Mouse (Mus musculus) v-Abl transformed pro-B cells (cell line): Measurements from ENCODE around the gene Nhsl2.

Source experiments
- in situ Hi-C, 2 experiments: fragments of 400-800 bp; cut with MboI; formaldehyde crosslinking; loops; one replicate each; pipeline ENCODE4 v1.15.1; 2025; ENCODE audit not compliant: unreplicated experiment in 2 of 2

The Nhsl2 gene

GRCm38 (mm10) chrX:102035671-102036070, 186.5 kb downstream of the Nhsl2 start:
- in situ Hi-C loops = loop anchor here in 1 of 2 experiments (25.0 kb wide), 1 partner anchor 1377 kb away; the partner anchor contains the start of genes Gm26992 and Tsx

DNA sequence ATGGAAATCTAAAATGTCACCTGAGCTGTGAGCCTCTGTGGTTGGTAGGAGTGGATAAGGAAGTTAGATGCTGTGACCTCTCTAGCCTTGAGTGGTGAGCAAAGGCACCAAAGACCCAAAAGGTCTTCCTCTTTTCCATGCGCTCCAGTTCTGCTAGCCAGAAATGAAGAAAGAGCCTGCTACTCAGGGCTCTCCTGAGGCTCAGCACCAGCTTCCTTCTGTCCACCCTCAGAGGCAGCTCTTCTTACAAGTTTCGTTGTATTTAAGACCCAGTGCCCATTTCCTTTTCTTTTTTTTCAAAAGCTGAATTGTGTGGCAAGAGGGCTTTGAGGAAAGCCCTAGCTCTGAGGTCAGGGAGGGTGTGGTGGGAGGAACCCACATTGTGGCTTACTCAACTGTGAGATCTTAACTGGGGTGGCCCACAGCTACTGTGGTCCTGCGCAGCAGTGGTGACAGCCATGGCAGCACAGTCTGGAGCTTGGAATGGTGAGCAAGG, 187.7 kb downstream of the Nhsl2 start:
- in situ Hi-C loops = loop anchor here in 1 of 2 experiments (25.0 kb wide), 1 partner anchor 1375 kb away; the partner anchor contains the start of genes Gm26992 and Tsx

DNA sequence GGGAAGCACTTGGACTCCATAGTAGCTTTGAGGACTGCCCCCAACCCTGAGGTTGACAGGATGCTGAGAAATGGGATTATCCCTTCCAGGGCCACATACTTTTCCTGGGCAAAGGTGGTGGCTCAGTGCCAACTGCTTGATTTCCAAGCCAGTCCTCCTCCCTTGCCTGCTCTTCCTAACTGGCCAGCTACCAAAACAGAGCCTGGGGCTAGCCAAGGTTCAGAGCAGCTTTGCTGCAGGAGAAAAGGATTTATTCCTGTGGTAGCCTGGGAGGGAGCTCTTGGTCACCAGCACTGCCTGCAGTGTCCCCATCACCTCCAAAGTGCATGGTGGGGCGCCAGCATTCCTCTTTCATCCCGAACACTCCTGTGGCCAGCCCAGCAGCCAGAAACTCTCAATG, 188.3 kb downstream of the Nhsl2 start:
- in situ Hi-C loops = loop anchor here in 1 of 2 experiments (25.0 kb wide), 1 partner anchor 1375 kb away; the partner anchor contains the start of genes Gm26992 and Tsx

GRCm38 (mm10) chrX:102041562-102041961, 192.4 kb downstream of the Nhsl2 start:
- in situ Hi-C loops = loop anchor here in 1 of 2 experiments (25.0 kb wide), 1 partner anchor 1371 kb away; the partner anchor contains the start of genes Gm26992 and Tsx

DNA sequence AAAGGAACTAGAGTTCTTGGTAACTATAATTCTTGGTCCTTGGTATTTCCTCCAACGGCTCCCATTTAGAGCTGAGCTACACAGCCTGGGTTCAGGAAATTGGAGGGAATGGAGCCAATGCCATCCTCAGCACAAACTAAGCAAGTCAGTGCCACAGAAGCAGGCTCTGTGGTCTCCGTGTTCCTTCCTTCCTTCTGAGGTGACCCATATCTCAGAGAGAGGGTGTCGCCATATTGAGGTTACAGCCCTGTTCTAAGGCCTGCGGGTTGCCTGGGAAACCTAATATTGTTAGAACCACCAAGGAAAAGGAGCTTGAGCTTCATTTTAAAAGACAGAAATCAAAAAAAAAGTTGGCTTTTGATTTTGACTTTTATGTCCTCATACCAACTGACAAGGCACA, 193.2 kb downstream of the Nhsl2 start:
- in situ Hi-C loops = loop anchor here in 1 of 2 experiments (25.0 kb wide), 1 partner anchor 1370 kb away; the partner anchor contains the start of genes Gm26992 and Tsx

GRCm38 (mm10) chrX:102050552-102050951, 201.4 kb downstream of the Nhsl2 start:
- in situ Hi-C loops = loop anchor here in 1 of 2 experiments (25.0 kb wide), 1 partner anchor 587 kb away; the partner anchor contains the start of gene Phka1

DNA sequence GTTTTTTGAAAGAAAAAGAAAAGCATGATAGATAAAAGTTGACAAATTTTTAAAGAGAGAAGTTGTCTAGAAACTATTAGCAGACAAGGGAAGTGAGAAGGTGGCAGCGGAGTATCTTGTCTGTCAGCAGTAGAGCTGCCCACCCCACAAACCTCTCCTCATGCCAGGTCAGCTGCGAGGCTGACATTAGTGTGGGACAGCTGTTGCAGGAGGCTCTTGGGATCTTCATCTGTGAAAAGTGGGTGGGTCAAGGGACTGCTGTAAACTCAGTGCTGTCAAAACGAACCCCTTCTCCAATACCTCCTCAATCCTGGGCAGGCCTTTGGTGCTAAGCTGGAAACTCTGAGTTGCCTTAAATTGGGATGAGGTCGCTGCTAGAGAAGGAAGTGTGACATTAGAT, 202.0 kb downstream of the Nhsl2 start:
- in situ Hi-C loops = loop anchor here in 1 of 2 experiments (25.0 kb wide), 1 partner anchor 586 kb away; the partner anchor contains the start of gene Phka1

- in situ Hi-C loops = loop anchor here in 1 of 2 experiments (25.0 kb wide), 1 partner anchor 584 kb away; the partner anchor contains the start of gene Phka1
Observed at GRCm38 (mm10) chrX:102053371-102053770, 204.2 kb downstream of the Nhsl2 start.

DNA sequence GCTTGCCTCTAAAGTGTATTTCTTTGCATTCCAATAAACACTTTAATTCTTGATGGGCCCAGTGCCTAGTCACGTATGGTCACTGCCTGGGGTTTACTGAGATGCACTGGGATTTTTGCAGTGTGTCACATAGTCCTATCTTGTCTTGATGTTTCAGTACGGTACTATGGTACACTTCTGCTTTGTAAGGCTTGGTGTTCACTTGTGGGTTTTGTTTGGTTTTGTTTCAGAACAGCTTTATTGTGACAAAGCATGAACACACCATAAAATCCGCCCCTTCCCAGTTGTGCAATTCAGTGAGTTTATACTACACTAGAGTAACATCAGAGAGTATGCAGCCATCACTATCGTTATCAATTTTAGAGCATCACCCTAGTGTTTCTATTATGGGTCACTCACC, 204.8 kb downstream of the Nhsl2 start:
- in situ Hi-C loops = loop anchor here in 1 of 2 experiments (25.0 kb wide), 1 partner anchor 583 kb away; the partner anchor contains the start of gene Phka1

DNA sequence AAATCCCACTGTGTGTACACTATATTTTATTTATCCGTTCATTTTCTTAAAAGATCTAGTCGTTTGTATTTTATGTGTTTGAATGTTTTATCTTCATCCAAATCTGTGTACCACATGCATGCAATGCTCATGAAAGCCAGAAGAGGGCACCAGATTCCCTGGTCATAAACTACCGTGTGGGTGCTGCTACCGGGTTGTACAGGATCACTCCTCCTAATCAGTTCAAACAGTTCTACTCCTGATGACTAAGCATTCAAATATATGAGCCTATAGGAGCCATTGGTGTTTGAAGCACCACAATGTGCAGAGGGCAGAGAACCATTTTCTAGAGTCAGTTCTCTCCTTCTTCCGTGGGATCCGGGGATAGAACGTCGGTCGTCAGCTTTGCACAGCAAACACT, 210.3 kb downstream of the Nhsl2 start:
- in situ Hi-C loops = loop anchor here (5.0 to 25.0 kb wide), 2 partner anchors 418 to 578 kb away; partner anchors contain the start of gene Phka1 (in 1 of the 2)

GRCm38 (mm10) chrX:102060243-102060642, 211.1 kb downstream of the Nhsl2 start:
- in situ Hi-C loops = loop anchor here (5.0 to 25.0 kb wide), 5 partner anchors 55 to 577 kb away; partner anchors contain the start of genes Pin4 (in 2 of the 2), Ercc6l (in 1 of the 2), Phka1 (in 1 of the 2) and Rps4x (in 1 of the 2)

DNA sequence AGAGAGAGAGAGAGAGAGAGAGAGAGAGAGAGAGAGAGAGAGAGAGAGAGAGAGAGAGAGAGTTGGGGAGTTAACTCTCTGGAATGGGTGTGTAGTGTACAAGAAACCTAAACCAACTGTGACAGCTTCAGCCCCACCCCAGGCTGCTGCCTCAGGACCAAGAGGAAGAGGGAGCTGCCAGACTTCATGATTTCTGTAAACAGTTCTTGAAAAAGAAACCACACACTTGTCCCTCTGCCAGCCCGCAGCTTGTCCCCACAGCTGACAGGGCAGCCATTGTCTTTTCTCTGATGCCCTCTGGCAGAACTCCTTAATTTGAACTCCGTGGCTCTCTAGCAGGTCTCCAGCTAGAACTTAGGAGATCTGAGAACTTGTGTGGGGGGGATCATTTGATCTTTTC, 211.7 kb downstream of the Nhsl2 start:
- in situ Hi-C loops = loop anchor here (5.0 to 25.0 kb wide), 5 partner anchors 54 to 576 kb away; partner anchors contain the start of genes Pin4 (in 2 of the 2), Ercc6l (in 1 of the 2), Phka1 (in 1 of the 2) and Rps4x (in 1 of the 2)

GRCm38 (mm10) chrX:102064062-102064461, 214.9 kb downstream of the Nhsl2 start:
- in situ Hi-C loops = loop anchor here (5.0 to 25.0 kb wide), 5 partner anchors 51 to 573 kb away; partner anchors contain the start of genes Pin4 (in 2 of the 2), Ercc6l (in 1 of the 2), Phka1 (in 1 of the 2) and Rps4x (in 1 of the 2)

DNA sequence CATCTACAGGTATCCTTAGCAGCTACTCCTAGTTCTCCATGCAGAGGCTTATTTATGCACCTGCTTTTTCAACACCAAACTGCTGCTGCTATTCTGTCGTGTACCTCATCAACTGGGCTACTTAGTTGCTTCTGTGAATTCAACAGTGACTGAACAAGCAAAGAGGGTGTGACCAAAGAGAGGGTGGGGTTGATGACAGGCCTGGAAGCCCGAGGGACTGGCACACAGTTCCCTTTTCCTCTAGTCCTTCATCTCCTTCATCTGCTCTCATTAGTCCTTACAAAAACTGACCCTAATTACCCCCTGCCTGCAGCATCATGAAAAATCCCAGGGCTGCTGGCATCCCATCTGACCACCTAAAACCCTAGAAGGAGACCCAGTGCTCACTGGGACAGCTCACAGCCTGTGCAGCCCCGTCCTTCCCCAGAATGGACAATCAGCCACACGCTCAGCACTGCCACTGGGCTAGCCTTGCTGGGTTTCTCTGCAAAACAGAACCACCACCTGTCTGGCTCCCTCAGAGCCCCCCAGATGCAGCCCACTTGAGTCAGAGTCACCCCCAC, 216.1 kb downstream of the Nhsl2 start:
- in situ Hi-C loops = loop anchor here (10.0 to 25.0 kb wide), 3 partner anchors 50 to 572 kb away; partner anchors contain the start of genes Pin4 (in 2 of the 2) and Phka1 (in 1 of the 2)

DNA sequence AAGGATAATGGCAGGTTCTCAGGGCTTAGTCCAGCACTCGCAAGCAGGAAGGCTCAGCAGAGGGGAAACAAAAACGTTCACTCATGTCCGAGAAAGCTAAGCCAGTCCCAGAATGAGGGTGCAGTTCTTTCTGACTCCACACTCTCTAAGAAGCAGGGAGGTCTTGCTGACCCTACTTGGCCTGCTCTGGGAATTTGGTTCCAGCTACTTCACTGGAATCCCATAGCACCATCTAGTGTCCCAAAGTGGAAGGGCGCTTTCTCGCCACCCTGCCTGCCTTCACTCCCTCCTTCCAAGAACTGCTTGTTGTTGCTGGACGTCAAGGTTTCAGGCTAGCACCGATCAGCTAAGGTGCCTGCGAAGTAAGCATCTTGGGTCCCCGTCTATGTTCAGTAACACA, 216.9 kb downstream of the Nhsl2 start:
- in situ Hi-C loops = loop anchor here (10.0 to 25.0 kb wide), 3 partner anchors 49 to 571 kb away; partner anchors contain the start of genes Pin4 (in 2 of the 2) and Phka1 (in 1 of the 2)

- in situ Hi-C loops = loop anchor here (10.0 to 25.0 kb wide), 3 partner anchors 48 to 570 kb away; partner anchors contain the start of genes Pin4 (in 2 of the 2) and Phka1 (in 1 of the 2)
Observed at GRCm38 (mm10) chrX:102067118-102067517, 217.9 kb downstream of the Nhsl2 start.

GRCm38 (mm10) chrX:102068811-102069540, 219.8 kb downstream of the Nhsl2 start:
- in situ Hi-C loops = loop anchor here (10.0 to 25.0 kb wide), 3 partner anchors 46 to 568 kb away; partner anchors contain the start of genes Pin4 (in 2 of the 2) and Phka1 (in 1 of the 2)

DNA sequence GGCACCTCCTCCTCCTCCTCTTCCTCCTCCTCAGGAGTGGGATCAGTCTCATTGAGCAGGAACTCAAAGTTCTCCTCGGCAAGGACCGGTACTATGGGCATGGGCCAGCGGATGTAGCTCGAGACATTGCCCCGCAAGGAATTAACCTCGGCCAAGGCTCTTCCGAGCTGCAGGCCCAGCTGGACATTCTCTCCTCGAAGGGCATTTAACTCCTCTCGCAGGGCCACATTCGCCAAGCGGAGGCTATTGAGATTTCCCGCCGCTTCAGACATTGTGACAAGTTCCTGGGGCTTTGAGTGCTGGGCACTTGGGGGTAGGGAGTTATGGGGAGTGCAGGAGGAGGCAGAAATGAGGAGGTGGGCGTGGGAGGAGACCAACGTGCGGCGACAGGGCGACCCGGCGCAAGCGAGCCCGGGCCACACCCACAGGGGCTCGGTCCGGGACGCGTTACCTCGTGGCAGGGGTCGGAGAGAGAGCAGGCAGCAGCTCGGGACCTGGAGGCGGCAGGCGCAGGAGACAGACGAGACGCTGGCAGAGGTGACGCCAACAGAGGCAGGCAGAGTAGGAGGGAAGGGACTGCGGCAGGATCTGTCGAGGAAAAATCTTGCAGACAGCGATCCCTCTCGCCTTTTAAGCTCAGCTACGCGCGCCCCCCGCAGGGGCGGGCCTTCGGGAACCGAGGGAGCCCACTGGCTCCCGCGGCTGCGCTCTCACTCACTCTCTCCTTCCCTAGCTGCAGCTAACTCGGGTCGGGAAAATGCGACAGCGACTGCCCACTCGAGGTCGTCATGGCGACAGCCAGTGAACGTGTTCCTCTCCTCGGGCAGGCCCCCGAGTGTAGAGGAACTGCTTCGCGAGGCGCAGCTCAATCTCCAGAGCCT, 221.6 kb downstream of the Nhsl2 start, which contains the start of gene Rtl5:
TSS of gene Rtl5 (minus strand) at position 714 of the 881 bp plus-strand sequence.
- in situ Hi-C loops = loop anchor here in 1 of 2 experiments (25.0 kb wide), 1 partner anchor 566 kb away; the partner anchor contains the start of gene Phka1

GRCm38 (mm10) chrX:102071517-102071916, 222.3 kb downstream of the Nhsl2 start:
- in situ Hi-C loops = loop anchor here in 1 of 2 experiments (25.0 kb wide), 1 partner anchor 566 kb away; the partner anchor contains the start of gene Phka1
